Mouse (Mus musculus): ENCODE results near the gene Foxj3.

- TF ChIP-seq CTCF (IDR thresholded peaks at IDR 0.05; ENCODE audit: control insufficient read depth, insufficient read depth, low read length) (no peak), POLR2A (IDR thresholded peaks at IDR 0.05; ENCODE audit: borderline replicate concordance, control insufficient read depth, low read depth, low read length) (no peak)
These were observed 38.7 kb downstream of the Foxj3 start for GRCm38 (mm10) chr4:119575459-119575858.
